Mouse (Mus musculus) thymus, postnatal 4 days (tissue): Measurements from ENCODE around the gene Plxdc2.

Experiments used
- DNase-seq: peaks from one replicate; pipeline ENCODE4 v3.0.0; 2021

Gene Plxdc2

DNA sequence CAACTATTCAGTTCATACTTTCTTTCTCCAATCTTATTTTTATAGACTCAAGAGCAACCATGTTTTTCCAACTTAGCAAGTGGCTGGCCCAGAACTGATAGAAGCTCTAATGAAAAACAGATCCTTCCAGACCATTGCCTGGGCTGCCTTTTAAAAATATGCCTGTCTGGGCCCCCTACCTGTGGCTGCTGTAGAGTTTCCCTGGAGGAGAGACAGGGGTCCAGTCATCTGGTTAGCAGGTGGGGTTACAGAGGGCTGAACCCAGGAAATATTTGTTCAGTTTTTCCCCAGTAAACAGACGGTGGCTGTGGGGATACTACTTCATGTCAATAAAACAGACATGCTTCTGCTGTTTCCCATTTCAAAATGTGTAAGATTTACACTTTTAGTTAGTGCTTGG, 222.0 kb downstream of the Plxdc2 start:
- DNase-seq, result no peak

DNA sequence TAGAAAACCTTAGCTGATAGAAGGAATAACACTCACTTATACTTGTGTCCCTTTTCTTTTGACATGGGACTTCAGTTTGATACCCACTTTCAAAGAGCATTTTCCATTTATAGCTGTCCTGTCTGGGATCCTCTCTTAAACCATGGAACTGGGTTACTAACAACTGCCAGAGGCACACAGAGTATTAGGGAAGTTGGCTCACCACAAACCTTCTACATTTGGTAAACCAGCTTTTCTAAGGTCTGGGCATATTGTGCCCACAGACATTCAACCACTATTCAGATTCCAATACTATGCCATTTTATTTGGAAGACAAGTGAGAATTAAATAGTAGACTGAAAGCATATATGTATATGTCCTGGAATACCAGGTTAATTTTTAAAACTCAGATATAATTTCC, 232.4 kb downstream of the Plxdc2 start:
- no peak for DNase-seq

DNA sequence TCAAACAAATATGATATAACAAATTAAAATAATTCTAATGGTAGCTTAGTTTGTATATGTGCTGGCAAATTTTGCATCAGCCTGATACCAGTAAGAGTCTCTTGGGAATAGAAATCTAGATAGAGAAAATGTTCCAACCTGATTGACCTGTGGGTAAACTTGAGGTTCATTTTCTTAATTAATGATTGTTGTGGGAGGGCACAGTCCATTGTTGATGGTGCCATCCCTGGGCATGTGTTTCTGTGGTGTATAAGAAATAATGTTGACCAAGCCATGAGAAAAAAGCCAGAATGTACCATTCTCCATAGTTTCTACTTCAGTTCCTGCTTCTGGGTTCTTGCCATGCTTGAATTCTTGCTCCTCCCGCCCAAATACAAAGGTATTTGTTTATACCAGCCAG, 239.3 kb downstream of the Plxdc2 start:
- DNase-seq, result no peak

DNA sequence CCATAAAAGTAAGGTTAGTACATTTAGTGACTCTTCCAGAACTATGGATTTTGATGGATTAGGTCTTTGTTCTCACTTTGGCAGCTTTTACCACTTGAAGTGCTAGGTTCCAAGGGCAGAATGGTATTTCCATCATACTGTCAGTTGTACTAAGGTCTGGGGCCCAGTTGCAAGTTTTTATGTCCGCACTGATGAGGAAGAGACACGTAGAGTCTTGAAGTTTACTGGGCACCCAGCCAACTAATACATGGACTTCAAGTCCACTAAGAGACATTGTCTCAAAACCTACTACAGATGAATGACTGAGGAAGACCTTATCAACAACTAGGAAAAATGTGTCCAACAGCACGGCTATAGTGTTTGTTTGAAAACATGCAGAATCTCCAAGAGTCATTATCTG, 242.1 kb downstream of the Plxdc2 start:
- no peak for DNase-seq

DNA sequence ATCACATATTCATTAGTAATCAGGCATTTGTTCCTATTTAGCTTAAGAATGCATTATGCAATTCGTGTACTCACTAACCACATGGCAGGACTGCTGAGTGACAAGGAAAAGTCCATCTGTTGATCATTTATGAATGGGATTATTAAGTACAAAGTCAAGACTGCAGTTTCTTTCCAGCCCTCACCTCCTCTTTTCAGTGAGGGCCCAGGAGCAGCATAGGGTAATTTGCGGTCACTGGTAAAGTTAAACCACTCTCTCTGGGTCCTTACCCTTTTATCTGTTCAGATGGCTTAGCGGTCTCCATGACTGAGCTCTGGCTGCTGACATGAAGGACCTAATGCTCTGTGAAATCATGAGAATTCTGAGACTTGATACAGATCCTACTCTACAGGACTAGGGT, 248.2 kb downstream of the Plxdc2 start:
- no peak for DNase-seq

DNA sequence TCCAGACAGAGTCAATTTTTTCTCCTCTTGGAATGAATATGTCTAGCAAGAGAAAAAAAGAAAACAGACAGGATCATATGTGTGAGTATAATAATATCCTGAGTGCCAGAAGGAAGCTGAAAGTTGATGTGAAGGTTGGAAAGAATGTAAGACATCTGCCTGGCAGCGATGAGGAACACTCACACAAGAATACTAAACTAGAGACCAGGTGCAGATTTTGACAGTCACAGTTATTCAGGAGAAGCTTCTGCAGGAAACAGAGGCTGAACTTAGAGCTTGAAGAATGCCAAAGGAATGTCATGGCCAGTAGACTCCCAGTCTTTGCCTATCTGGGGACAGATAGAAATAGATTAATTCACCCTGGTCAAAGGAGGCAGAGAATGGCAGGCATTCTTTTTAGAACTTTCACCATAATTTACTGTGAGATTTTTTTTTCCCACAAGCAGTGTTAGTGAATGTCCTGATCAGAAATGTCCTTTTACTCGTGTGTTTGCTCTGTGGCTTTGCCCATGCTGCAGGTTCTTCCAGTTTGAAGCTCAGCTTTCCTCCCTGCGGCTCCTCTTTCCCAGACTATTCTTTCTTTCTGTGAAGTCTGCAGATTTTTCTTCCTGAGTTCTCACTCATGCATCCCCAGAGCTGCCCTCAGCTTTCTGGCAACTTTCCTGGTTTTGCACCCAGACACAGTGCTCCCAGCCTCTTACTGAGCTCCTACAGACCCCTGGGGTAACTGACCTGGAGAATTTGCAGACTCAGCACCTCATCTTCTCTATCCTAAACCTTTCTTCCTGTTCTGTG, 251.9 kb downstream of the Plxdc2 start:
- DNase-seq, result no peak

DNA sequence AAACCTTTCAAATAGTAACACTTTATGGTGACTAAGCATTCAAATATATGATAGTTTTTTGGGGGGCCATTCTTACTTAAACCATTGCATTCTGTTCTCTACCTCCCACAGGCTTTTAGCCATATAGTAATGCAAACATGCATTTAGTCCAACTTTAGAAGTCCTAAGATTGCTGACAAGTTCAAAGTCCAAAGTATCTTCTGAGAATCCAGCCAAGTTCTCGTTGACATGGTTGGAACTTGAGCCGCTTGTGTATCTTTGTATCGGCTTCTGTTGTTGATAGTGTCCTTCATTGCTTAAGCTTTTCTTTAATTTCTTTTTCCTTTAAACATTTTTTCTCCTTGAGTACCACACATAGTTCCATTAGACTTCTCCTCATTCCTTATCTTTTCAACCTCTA, 286.0 kb downstream of the Plxdc2 start:
- no peak for DNase-seq

DNA sequence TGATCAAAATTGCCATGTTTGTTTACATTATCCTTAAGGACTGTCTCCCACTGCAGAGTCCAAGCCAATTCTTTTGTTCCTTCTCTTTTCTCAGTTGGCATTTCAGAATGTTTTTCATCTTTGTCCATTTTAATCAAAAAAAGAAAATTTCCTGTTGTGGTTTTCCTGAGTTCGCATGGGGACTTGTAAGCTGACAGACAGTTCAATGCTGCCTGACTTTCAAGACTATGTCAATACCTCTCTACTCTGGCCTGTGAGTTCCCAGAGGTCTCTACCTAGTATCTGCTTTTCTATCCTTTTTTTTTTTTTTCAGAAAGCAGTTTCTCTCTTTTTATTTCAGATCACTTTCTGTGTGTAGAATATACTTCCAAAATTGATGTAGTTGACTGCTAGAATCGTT, 295.6 kb downstream of the Plxdc2 start:
- no peak for DNase-seq

GRCm38 (mm10) chr2:16664516-16664915, 308.4 kb downstream of the Plxdc2 start:
- no peak for DNase-seq

GRCm38 (mm10) chr2:16668391-16668790, 312.3 kb downstream of the Plxdc2 start:
- DNase-seq, result no peak

DNA sequence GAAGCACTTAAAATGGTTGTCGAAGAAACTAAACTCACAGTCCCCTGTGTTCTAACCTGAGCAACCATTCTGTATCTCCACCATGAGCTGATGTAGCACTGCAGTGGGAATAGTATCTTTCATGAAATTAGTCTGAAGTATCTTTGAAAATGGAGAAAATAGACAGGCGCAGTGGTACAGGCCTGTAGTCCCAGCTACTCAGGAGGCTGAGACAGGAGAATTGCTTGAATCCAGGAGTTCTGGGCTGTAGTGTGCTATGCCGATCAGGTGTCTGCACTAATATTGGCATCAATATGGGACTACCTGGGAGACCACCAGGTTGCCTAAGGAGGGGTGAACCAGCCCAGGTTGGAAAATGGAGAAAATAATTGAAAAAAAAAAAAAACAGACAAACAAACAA, 326.8 kb downstream of the Plxdc2 start:
- DNase-seq, result no peak

DNA sequence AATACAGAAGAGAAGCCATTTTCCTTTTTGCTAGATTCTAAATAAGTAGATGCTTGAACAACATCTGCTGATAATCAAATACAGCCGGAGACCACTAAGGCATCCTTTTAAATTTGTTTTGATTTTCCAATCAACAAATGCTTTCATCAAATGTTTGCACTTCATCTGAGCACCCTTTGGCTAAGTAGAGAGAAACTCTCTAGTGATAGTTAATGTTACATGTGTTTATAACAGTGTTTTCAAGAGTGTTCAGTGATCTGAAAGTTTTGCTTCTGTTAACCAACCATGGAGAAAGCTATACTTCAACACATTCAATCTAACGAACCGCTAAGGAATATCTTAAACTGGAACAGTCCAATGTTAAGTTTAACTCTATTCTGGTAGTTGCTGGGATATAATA, 327.6 kb downstream of the Plxdc2 start:
- no peak for DNase-seq

DNA sequence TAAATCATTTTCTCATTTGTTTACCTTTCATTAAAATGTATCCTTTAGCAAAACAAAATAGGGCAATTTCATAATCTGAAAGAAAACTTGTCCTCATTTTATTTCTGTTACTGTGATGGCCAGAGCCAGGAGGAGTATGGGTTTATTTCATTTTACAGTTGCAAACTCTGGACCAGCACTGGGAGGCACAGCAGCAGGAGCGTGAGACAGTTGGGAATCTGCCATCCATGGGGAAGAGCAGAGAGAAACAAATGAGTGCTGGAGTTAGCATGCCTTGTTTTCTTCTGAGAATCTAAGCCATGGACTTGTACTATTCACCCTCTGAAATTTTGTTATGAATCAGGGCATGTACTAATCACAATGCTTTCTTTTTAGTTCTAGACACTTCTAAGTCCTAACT, 328.4 kb downstream of the Plxdc2 start:
- DNase-seq, result no peak

DNA sequence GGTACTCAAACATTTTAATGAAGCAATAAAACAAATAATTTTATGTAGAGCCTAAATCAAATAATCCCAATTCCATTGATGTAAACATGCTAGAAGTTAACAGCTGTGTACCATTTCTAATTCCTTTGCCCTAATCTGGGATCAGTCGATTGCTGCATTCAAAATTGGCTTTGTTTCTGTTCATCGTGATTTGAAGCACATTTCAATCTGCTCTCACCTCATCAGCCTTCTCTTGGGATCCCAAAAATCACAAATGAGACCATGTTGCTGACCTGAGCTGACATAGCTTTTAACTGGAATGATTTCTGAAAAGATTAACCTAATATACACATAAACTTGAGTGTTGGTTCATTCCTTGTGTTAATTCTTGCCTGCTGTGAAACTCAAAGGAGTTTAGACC, 340.3 kb downstream of the Plxdc2 start:
- DNase-seq, result no peak

DNA sequence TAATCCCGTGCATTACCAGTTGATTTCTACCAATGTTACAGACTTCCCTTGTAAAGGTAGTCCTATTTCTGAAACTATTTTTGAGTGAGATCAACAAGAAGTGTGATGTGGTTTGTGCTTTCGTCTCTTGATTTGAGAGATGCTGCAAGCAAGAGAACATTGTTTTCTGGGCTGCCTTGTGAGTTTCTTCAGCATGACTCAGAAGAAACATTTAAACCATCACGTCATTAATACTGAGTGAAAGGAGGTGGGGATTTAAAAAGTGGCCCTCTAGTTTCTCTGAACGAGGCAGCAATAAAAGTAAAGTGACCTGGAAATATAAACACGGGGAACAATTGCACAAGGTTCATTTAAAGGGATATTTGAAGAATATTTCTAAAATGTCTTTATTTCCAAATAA, 341.1 kb downstream of the Plxdc2 start:
- DNase-seq, result no peak

- peak; percentile 66 for DNase-seq
Measured at GRCm38 (mm10) chr2:16706227-16706626, 350.1 kb downstream of the Plxdc2 start.

DNA sequence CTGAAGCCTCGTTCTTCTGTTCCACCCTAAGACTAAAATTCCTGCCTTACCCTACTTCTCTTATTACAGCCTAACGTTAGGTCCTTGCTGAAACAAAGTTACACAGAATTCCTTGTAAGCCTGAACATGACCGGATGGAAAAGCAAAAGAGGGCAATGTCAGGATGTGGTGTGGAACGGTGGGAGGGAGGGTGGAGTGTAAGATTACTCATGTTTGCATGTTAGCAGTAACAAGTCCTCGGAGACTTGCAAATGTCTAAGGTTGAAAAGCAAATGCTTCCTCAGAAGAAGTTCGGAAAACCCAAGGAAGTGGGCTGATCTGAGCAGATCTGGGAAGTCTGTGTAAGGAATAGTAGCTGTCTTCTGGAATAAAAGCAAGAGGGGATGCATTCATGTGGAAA, 353.8 kb downstream of the Plxdc2 start:
- DNase-seq, result no peak

DNA sequence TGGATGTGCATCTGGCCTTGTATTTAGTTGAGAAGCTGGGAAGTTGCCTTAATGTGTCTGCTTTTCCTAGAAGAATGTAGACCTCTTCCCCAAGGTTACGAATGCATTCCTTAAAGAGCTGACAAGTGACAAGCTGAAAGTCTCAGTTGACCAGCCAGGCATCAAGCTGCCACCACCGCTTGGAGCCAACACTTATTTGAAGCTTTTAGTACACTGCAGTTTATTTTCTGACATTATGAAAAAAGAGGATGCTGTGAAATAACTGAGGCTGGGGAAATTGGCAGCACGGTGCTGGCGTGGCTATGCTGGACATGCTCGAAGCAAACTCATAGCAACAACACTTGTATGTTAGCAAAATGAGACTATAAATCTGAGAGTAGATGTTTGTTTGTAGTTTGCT, 374.9 kb downstream of the Plxdc2 start:
- DNase-seq, result no peak

GRCm38 (mm10) chr2:16734381-16734780, 378.3 kb downstream of the Plxdc2 start:
- no peak for DNase-seq

- DNase-seq, result no peak
Measured at GRCm38 (mm10) chr2:16738241-16738640, 382.1 kb downstream of the Plxdc2 start.

GRCm38 (mm10) chr2:16741813-16742212, 385.7 kb downstream of the Plxdc2 start:
- no peak for DNase-seq

DNA sequence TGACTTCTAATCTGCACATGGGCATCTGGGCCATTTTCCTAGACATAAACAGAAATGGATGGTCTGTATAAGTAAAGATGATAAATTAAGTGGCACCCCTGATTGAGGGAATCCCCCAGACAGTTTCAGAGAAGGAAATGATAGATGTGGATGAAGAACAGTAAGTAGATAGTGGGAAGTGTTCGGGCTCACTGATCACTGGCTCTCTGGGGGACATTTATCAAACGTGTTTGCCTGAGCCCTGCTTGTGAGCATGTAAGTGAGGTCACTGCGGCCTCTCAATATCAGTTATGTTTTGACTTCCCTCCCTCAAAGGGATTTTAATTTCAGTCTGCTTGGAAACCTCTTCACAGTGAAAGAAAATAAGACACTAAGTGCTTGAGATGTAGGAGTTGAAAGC, 387.5 kb downstream of the Plxdc2 start:
- no peak for DNase-seq

- no peak for DNase-seq
Measured at GRCm38 (mm10) chr2:16749302-16749909, 393.3 kb downstream of the Plxdc2 start.

GRCm38 (mm10) chr2:16757158-16757557, 401.1 kb downstream of the Plxdc2 start:
- DNase-seq, result no peak

DNA sequence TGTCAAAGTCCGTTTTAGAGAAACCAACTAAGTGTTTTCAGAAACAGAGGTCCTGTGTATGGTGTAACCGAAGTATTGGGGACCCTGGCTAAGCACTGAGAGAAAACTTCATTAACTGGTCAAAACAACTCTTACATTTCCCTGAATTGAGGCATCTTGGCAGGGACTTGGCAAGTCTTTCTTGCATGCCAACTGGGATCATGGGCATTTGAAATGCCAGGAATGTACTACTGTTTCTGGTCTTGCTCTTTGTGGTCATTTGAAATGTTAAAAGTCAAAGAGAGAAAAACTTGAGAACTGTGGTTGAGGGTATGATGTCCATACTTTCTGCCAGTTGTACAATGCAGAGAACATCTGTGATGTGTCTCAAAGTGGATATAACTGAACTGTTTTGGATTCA, 403.7 kb downstream of the Plxdc2 start:
- no peak for DNase-seq
